Mouse (Mus musculus) induced T-regulatory cell, adult 2 months (primary cell): ENCODE measurements around the gene Med4.
A peak's percentile ranks its signal among the peaks of the same experiment; 100 is the strongest.

Experiments used
- DNase-seq: peaks from one replicate; pipeline ENCODE4 v3.0.0-alpha.2; 2012; ENCODE audit warnings: low read depth

Med4 gene

DNA sequence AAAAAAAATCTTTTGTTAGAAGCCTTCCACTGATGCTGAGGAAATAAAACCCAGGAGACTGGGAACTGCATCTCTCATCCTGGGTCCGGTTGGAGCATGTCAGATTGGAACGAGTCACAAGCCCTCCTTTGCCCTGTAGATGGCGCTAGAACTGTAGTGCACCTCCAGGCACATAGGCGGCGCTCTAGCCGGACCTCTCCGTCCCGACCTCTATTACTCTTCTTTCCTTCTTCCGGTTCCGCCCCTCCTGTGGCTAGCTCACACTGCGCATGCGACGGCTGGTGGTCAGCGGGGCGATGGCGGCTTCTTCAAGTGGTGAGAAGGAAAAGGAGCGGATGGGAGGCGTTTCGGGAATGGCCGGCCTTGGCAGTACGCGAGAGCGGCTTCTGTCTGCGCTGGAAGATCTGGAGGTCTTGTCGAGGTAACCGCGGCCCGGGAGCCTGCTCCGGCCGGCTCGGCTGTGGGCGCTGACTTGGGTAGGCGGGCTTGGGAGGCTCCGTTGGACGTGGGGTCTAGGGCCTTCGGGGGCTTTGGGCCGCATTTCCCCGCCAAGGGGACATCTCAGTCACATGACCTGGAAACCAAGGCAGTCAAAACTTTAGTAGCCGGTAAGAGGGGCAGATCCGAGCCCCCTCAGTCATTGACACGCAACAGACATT is at the start of gene Med4:
Med4 (plus strand) TSS at position 261 of the 659 bp plus-strand sequence.
- DNase-seq = peak; percentile 97

DNA sequence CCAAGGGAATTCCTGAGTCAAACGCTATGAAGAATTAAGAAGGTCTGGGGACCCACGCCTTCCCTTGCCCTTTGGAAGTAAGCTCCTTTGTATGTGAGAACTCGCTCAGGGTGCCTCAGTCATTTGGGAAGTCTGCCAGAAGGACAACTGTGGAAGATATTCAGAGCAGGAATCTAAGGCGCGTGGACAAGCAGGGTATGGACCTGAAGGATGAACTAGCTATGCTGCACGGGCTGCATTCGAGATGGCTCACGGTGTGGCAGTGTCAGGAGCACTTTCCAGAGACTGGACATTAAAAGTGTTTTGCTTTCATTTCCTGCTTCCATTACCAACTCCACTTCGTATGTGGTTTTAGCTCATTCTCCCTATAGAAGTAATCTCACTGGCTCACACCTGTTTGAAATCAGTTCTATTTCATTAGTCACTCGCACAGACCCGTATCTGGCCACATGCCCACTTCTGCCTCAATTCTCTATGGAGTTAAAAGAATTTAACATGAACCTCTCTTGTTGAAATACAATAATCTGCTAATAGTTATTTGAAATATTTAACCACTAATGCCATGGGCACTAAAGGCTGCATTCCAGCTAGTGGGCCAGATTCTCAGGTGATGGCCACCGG is 49.2 kb upstream of the Med4 start:
- DNase-seq = no peak

DNA sequence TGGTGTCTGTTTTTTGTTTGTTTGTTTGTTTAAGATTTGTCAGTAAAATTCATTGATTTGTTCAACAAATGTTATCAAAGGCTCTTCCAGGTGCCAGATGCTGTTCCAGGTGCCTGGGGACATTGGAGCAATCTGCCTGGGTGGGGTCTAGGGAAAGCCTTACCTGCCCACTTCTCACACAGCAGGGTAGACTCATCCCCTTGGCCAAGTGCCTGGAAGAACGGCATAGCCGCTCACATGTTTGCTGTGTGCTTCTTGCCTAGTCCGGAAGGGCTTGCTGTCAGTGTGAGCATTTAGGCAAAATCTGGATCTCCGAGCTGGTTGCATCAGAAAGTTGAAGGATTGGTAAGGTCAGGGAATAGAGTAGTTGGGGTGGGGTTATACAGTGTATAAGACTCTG is 47.6 kb upstream of the Med4 start:
- DNase-seq = no peak

DNA sequence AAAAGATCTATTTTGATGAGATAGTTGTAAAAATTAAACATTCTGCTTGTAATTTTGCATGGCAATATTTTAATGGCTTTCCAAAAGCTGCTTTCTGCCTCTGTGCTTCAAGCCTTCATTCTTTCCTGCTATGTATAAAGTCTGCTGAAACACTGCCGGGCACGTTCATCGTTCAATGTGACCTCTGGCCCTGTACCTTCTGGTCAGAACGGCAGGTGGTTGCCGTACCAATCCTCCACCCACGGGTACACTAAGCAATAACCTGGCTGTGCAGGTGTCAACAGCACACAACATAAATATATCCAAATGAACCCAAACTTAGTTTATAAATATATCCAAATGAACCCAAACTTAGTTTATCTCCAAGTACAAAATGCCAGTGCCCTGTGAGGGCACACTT is 42.1 kb upstream of the Med4 start:
- no peak for DNase-seq

DNA sequence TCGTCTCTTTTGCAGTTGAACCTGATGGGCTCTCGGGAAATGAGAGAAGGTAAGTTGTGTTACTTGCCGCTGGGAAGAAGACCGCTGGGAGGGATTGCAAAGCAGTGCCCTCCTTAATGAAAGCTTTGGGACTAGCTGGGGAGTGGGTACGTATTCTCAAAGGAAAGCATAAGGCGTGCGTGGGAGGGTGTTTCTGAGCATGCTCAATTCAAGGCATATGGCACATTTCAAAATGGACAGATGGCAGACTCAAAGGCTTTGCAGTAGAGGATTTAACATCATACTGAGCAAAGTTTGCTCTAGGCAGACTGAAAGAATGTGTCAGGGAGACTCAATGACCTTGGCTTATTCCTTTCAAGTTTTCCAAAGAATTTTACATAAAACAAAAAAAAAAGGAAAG is 40.3 kb upstream of the Med4 start:
- DNase-seq = no peak

DNA sequence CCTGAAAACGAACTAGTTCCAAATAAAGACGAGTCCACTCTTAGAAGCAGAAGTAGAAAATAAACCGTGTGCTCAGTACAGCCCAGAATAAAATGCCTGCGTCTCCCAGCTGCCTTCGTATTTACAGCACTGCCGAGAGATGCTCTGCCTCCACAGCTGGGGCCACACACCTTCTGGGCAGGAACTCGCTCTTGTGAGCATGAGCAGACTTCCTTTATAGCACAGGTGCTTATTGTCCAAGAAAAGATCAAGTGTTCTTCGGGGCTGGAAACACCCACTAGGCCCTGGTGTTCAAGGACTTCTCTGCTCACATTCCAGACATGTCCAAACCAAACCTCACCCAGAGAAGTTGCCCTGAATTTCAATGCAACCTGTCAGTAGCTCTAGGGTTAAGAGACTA is 39.2 kb upstream of the Med4 start:
- no peak for DNase-seq

DNA sequence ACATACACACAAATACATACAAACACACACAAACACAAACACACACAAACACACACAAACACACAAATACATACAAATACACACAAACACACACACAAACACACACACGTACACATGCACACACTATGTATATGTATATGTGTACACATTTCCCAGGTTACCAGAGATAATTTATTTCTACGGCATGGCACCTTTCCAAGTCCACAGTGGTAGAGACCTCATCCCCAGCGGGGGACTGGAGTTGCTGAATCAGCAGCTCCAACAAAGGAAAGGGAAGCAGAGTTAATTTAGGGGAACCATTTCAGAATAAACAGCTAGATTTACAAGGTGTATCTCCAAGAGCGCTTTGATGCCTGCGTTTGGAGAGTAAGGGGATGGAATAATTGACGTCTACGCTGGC is 37.6 kb upstream of the Med4 start:
- no peak for DNase-seq

DNA sequence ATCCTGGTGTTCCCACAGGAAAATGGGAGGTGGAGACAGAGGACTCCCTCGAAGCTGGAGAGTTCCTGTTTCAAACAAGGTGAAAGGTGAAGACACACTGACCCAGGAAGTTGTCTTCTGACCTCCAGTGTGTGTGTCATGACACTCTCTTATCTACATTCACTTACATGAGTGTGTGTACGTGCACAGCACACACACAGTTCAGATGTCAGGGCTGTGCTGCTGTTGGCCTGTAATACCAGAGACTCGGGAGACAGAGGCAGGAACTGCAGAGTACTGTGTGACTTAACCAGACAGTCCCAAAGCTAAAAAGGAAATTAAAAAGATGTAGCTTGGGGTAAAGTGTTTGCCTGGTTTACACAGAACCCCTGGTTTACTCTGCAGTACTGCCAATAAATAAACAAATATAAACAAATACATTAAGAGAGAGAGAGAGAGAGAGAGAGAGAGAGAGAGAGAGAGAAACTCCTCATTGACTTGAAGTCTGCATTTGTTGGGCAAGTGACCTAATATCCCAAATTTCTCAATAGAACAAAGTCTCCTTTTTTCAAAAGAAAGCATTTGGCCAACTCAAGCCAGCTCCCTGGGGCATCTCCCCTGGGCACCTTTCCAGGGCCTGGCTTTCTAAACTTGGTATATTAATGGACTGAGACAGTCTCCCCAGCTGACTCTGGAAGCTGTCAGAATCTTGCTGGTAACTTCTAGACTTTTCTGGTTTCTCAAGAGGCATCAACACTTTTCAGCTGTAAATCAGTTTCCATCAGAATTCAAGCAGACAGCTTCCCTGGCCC is 36.0 kb upstream of the Med4 start:
- DNase-seq = no peak

DNA sequence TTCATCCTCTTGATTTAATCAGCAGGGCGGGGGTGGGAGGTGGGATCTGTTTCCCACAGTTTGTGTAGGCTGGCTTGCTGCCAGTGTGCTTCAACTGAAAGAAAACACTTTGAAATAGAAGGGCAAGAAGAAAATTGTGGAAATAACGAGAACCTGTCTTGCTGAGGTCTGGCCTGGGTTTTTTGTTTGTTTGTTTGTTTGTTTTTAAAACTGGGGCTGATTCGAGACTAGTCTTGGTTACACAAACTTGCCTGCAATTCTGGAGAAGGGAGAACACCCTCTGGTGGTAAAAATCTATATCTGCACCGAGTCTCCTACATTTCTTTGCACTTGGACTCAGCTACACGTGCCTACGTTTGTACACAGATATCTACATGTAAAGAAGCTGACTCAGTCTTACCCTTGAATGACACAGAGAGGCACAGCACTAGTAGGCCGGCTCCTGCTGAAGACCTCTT is 35.2 kb upstream of the Med4 start:
- peak; percentile 77 for DNase-seq

DNA sequence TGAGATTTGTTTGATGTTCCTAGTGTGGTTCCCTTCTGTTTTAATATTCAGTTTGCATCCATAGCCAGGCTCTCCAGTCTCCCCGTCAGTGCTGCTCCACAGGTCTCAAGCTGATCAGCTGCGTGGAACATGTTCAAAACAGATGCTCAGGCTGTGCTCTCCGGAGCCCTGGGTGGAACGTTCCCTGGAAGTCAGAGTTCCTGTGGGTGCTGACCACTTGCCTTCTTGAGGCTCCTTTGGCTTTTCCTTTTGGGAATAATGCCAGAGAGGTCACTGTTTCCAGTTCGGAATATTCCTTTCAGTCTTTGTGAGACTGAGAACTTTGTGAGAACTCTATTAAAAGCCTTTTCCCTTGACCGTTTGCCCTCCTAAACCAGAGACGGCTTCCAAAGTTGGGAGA is 34.3 kb upstream of the Med4 start:
- DNase-seq = no peak

DNA sequence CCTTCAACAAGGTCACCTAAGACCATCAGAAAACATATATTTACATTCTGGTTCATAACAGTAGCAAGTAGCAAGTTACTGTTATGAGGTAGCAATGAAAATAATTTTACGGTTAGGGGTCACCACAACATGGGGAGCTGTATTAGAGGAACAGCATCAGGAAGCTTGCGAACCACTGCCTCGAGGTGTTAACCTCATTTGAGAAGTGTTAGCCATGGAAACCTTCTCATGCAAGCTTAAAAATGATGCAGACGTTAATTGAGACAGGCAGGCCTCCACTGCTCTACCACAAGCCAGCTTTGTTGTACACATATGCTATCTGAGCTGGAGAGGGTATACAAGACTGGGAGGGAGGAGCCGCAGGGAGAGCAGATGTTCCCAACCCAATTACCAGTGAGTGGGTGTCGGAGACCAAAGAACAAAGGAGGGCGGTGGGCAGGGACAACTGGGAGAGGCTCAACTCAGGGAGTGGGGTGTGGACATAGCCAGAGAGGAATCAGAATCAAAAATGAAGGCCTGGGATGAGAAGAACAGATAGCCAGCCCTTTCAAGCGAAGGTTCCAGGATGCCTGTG is 33.4 kb upstream of the Med4 start:
- peak; percentile 36 for DNase-seq

DNA sequence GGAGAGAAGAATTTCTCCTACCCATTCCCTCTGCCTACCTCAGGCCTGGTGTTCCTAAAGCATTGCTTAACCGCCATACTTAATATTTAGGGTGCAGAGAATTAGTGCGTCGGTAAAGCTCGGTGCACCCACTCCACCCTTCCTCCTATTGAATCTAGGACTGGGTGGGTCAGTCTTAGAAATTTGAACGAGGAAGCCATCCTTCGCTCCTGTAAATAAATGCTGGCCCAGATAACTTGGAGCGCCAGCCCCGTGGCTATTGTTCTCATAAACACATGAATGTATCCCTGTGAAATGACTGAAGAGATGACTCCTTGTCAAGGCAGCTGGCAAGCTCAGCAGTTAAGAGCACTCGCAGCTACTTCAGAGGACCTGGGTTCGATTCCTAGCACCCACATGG is 32.7 kb upstream of the Med4 start:
- no peak for DNase-seq

DNA sequence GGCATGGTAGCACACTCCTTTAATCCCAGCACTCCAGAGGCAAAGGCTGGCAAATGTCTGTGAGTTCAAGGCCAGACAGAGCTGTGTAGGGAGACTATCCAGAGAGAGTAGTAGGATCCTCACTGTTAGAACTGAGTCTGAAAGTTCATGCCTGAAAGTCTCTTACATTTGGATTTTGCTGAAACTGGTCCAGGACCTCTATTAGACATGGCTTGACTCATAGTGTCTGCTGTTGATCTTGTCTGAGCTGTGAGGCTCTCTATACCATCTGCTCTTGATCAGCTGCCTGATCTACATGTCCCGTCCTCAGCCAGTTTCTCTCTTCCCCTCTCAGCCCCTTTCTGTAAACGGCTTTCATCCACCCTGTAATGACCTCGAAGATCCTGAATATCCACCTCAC is 31.5 kb upstream of the Med4 start:
- DNase-seq = no peak

DNA sequence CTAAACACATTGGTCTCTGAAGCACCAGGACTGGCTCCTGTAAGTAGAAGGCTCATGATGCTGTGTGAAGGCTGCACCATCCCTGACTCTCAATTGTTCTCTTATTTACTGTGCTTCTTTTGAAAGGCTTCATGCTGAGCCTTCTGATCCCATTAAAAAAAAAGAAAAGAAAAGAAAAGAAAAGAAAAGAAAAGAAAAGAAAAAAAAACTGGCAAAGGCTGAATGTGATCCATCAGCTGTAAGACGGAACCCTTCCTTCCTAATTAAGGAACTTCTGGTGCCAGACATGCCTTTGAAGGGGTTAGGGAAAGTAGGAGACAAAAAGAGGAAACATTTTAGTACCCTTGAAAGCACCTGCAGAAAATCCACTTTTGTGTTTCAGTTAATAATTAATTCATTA is 30.1 kb upstream of the Med4 start:
- no peak for DNase-seq

DNA sequence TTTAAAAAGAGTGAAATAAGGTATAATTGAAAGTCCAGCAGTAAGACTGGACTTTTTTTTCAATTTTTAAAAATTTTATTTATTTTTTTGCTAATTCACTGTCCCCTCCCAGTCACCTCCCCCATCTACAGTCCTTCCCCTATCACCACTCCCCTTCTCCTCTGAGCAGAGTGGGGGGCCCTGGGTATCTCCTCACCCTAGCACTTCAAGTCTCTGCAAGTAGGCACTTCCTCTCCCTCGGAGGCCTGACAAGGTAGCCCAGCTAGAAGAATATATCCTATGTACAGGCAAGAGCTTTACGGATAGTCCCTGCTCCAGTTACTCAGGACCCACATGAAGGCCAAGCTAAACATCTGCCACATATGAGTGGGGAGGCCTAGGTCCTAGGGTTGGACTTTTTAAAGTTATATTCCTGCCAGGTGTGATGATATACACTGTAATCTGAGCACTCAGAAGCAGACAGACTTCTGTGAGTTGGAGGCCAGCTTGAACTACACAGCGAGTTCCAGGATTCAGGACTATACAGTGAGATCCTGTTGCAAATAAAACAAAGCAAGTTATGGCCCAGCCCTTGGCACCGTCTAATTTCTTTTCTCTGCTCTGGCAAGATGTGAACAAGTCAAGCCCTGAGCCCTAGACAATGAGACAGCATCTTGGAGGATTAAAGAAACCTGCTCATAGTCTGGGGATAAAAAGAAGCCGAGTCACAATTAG is 26.2 kb upstream of the Med4 start:
- DNase-seq = no peak

DNA sequence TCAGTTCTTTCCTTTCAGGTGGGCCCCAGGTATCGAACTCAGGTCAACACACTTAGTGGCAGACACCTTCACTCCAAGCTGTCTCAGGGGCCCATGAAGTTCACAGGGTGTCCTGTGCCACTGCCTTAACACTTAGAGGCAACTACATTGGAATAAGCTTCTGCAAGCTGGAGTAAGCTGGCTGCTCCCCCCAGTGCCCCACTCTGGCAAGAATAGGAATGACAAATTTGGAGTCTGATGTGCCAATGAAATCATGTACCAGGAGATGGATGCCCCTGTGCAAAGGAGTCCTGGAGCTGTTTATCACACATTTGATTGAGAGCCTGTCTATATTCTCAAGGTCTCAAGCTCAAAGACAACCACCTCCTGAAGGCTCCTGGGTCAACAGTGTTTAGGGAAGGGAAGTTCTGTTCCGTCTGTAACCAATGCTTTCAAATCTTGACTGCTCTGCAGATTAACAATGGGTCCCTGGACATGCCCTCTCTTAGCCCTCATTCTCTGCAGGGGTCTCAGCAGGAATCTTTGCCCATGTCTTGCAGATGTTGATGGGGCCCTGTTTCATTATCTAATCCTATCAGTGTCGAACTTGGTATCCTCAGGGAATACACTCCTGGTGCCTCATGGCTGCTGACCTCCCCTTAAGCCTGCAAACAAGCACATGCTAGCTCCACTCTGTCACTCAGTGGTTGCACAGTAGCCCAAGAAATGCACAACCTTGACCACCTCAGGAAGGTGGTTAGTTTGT is 25.3 kb upstream of the Med4 start:
- DNase-seq = no peak

DNA sequence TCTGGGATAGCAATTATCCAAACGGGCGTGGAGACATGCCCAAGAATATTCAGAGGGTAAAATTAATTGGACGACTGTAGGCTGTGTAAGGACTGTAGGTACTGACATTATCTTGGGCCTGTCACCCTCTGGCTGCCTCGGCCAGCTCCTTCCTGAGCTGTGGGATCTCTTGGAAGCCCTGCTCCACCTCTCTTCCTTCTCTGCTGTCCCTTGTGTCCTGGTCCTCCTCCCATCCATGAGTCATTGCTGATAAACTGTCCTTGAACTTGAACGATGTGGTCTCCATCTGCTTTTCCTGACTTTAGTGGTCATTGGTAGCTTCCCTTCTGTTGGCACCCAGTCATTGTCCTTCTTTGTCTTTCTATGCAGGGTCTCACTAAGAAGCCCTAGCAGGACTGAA is 23.2 kb upstream of the Med4 start:
- no peak for DNase-seq

DNA sequence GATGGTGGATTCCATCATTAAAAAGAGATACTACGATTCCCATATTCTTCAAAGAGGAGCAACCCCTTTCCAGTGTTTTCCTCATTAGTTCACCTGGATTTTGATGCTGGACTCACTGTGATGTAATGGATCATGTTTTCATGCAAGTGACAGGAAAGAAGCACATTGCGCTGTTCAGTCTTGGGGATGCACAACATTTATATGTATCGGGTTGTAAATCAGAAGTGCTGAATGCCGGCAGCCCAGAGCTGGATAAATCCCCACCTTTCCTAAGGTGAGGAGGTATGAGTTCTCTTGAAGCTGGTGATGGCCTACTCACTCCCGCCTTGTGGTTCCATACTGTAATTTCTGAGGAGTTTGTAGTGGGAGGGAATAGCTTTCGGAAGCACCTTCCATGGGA is 16.5 kb upstream of the Med4 start:
- no peak for DNase-seq

DNA sequence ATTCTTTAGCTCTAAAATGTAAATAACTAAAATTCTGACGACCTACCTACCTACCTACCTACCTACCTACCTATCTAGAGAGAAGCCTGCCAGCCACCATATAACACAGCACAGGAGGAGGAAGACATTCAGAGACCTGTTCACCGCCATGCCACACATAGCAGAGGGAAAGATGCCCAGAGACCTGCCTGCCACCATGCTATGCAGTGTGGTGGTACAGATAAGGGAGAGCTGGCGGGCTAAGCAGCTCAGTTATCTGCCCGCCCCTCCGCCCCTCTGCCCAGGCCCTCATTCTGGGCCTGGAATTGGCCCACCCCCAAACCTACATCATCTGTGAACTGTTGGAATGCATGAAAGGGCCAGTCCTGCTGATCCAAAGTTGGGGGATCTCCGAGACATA is 15.7 kb upstream of the Med4 start:
- DNase-seq = no peak

DNA sequence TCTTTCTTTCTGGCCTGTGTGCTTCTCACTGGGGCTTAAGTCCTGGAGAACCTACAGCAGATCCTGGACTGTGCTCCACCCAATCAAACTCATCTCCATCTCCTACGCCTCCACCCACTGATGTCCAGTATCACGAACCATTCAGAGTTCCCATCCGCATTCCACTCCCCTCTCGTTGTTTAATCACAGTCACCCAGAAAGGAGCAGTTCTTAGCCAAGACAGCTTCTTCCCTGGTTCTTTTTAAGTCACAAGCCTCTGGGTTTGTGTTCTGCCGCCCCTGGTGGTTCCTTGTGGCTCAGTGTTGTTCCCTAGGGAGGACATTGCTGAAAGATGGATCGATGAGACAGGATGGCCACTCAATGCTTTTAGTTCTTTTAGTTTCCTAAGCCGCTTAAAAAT is 14.1 kb upstream of the Med4 start:
- no peak for DNase-seq

DNA sequence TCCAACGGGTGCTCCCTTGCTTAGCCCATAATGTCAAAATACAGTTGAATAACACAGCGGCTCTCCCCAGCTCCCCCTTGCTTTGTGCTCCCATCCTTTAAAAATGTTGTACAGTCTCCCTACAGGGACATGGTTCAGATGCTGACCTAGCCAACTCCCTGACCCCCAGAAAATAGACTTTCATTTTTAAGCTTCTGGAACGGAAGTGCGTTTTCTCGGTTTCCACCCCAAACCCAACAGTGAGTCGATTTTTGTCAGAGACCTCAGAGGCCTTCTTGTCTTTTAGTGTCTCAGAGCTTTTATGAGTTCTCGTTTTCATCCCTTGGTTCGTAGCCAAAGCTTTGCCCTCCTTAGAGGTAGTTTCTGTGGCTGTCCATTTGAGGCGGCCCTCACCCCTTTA is 8.5 kb upstream of the Med4 start:
- DNase-seq = no peak

DNA sequence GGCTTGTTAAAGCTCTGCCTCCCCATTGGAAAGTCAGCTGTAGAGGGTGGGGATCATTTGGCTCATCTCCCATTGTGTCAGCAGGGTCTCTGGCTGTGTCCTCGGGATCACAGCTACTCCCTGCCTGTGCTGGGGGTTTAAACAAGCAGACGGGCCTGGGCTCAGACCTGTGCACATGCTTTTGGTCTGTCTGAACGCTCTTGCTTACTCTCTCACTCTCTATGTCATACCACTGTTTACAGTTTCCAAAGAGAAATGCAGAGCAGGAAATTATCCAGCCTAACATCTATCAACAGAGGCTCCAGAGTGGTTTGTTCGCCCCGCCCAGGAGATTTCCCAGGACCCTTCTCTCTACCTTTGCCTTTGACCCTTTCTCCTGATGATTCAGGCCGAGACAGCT is 8.1 kb upstream of the Med4 start:
- no peak for DNase-seq
